Mouse (Mus musculus) bone marrow macrophage, adult 2 months (primary cell): Measurements from ENCODE around the gene Lman2l.

Experiments
- CTCF ChIP-seq: IDR thresholded peaks from 2 replicates; pipeline ENCODE4 v1.5.1; 2012; ENCODE audit warnings: low read depth, mild to moderate bottlenecking, low read length, moderate library complexity
- POLR2A ChIP-seq: IDR thresholded peaks from 2 replicates; pipeline ENCODE4 v1.6.1; 2012; ENCODE audit warnings: mild to moderate bottlenecking, low read depth, low read length, borderline replicate concordance

DNA sequence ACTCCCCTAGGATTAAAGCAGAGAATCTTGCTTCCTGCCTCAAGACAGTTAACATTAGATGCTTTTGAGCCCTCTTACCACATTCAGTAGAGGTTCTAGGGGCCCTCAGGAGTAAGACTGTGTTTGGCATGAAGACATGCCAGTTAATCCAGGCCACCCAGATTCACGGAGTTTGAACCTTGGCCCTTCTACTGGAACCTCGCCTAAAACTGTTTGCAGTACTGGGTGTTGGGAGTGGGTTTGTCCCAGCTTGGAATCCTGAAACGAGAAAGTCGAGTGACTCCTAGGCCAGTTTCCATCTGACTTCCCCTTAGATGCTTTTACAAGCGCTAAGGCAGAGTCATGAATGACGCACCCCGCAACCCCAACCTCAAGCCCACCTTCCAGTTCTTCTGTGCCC lies 31.4 kb upstream of the Lman2l start:
- TF ChIP-seq POLR2A (no peak), CTCF (no peak)
